ENCODE assay signal across 8 mouse cellular contexts in the genomic region with DNA sequence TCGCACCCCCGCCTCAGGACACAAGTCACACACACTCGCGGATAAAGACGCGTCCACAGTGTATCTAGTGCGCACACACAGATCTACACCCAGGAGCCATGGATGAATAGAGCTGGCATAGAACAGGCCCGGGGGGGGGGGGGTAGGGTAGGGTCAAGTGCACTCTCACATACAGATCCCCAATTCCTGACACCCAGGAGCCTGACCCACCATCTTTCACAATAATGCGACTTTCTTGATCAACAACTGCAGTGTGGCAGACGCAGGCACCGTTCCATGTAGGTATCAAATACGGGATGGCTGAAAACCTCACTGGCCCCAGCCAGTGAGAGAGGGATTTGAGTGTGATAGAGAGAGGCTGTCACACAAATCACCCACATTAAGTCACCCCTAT. TPM values are rescaled to one million over a fixed set of nuclear protein-coding genes. Genes with fewer than 3 reads are reported as not detected.
A peak's percentile ranks its signal among the peaks of the same experiment; 100 is the strongest.
DNase-seq lines count a peak whose midpoint lies in the region; ATAC-seq lines count a peak whose summit lies in the region.

No protein-coding gene starts in this region.

- H3K9me3 ChIP-seq in heart, embryonic 15.5 days (replicated peaks): no peaks in the 10 kb centered on the region

- peak overlapping the region; percentile 56 for H3K4me3 ChIP-seq in heart, embryonic 15.5 days
- H3K4me3 ChIP-seq in brown adipose tissue, adult 24 weeks (ENCODE audit: insufficient read depth, low read depth, low read length): peak overlapping the region; percentile 37

- no peak for ATAC-seq in heart, embryonic 15.5 days (replicated peaks; ENCODE audit: insufficient number of reproducible peaks, insufficient read depth, low FRiP score, low read depth)
- ATAC-seq in granulocyte monocyte progenitor cell, adult 5-6 weeks (replicated peaks; ENCODE audit: poor library complexity, severe bottlenecking): peak; percentile 60
- peak; percentile 26 for ATAC-seq in megakaryocyte progenitor cell, adult 5-6 weeks (replicated peaks; ENCODE audit: poor library complexity)
- ATAC-seq in monocyte, adult 5-6 weeks (replicated peaks; ENCODE audit: insufficient number of reproducible peaks, low FRiP score, low TSS enrichment, poor library complexity, severe bottlenecking): no peak

- no peak overlapping the region for H3K27ac ChIP-seq in heart, embryonic 15.5 days
- H3K27ac ChIP-seq in brown adipose tissue, adult 24 weeks (replicated peaks; ENCODE audit: low read depth, low read length): no peak overlapping the region

- WGBS in heart, embryonic 15.5 days: 9% methylated on average over 12 of the region's 12 CpGs

- H3K9ac ChIP-seq in heart, embryonic 15.5 days: peak overlapping the region; percentile 65

- H3K27me3 ChIP-seq in heart, embryonic 15.5 days: no peaks in the 10 kb centered on the region

- peak overlapping the region; percentile 84 for H3K4me2 ChIP-seq in heart, embryonic 15.5 days

- DNase-seq in heart, adult 11 months: no peak
- no peak for DNase-seq in thymus, postnatal 14 days
- DNase-seq in ovary, postnatal 36 days (ENCODE audit: low spot score): no peak

- 0 out of 2 replicates have a peak, but pooled peaks cover 5% of the 10 kb centered on the region for H3K36me3 ChIP-seq in heart, embryonic 15.5 days

- H3K4me1 ChIP-seq in heart, embryonic 15.5 days (replicated peaks): peaks cover 30% of the 10 kb centered on the region
- H3K4me1 ChIP-seq in brown adipose tissue, adult 24 weeks (ENCODE audit: control insufficient read depth, insufficient read depth, insufficient read length, low read length): no peaks in the 10 kb centered on the region

RNA-seq across cellular contexts. Expression of a gene that starts 31.6 kb away (rescaled TPM):
- polyA plus RNA-seq in heart, embryonic 15.5 days (2015; fragmentation: Nextera tagmentation; extraction: Ambion mirVana): 2.5 and 4.9 TPM in 2 replicates
- polyA plus RNA-seq in brown adipose tissue, adult 24 weeks (2012; ENCODE audit: insufficient read depth, insufficient read length, missing spikeins): 0.36 and 0.54 TPM in 2 replicates
- 12.5 and 13.4 TPM in 2 replicates for total RNA-seq in granulocyte monocyte progenitor cell, adult 5-6 weeks (2014; fragmentation: Nextera tagmentation)
- 9.8 and 12.1 TPM in 2 replicates for total RNA-seq in granulocyte monocyte progenitor cell, adult 5-6 weeks (2017)
- total RNA-seq in megakaryocyte progenitor cell, adult 5-6 weeks (2015): 8.2 and 9.0 TPM in 2 replicates
- 6.3 and 13.1 TPM in 2 replicates for total RNA-seq in megakaryocyte progenitor cell, adult 5-6 weeks (2017)
- 22.5 to 31.8 TPM (median 26.4 TPM) in 3 replicates for total RNA-seq in monocyte, adult 5-6 weeks (2017)

RNA-seq across cellular contexts. Expression of a gene that starts 37.1 kb away (rescaled TPM):
- polyA plus RNA-seq in heart, embryonic 15.5 days (2015; fragmentation: Nextera tagmentation; extraction: Ambion mirVana): 4.1 and 6.6 TPM in 2 replicates
- 2.5 and 3.3 TPM in 2 replicates for polyA plus RNA-seq in brown adipose tissue, adult 24 weeks (2012; ENCODE audit: insufficient read depth, insufficient read length, missing spikeins)
- total RNA-seq in granulocyte monocyte progenitor cell, adult 5-6 weeks (2014; fragmentation: Nextera tagmentation): 0.30 TPM in 1 of 2 replicates, not detected in the other
- total RNA-seq in granulocyte monocyte progenitor cell, adult 5-6 weeks (2017): not detected in 2 replicates
- 0.12 and 0.44 TPM in 2 replicates for total RNA-seq in megakaryocyte progenitor cell, adult 5-6 weeks (2015)
- 0.08 TPM in 1 of 2 replicates, not detected in the other for total RNA-seq in megakaryocyte progenitor cell, adult 5-6 weeks (2017)
- 0.10 to 0.29 TPM in 2 of 3 replicates, not detected in the other for total RNA-seq in monocyte, adult 5-6 weeks (2017)

Comparison
In these comparisons a context has a peak if more than half of its experiments do, and no peak if none do; other contexts are left out.
1. ATAC-seq: peak in granulocyte monocyte progenitor cell, adult 5-6 weeks (single experiment) and megakaryocyte progenitor cell, adult 5-6 weeks (single experiment); none in heart, embryonic 15.5 days (single experiment) and monocyte, adult 5-6 weeks (single experiment).